Mouse (Mus musculus): ENCODE data around the gene Pik3r5. TPM values are rescaled to one million over a fixed set of nuclear protein-coding genes. Genes with fewer than 3 reads are reported as not detected.

Pik3r5 gene
- total RNA-seq (2017), result 108 TPM in 2 replicates

DNA sequence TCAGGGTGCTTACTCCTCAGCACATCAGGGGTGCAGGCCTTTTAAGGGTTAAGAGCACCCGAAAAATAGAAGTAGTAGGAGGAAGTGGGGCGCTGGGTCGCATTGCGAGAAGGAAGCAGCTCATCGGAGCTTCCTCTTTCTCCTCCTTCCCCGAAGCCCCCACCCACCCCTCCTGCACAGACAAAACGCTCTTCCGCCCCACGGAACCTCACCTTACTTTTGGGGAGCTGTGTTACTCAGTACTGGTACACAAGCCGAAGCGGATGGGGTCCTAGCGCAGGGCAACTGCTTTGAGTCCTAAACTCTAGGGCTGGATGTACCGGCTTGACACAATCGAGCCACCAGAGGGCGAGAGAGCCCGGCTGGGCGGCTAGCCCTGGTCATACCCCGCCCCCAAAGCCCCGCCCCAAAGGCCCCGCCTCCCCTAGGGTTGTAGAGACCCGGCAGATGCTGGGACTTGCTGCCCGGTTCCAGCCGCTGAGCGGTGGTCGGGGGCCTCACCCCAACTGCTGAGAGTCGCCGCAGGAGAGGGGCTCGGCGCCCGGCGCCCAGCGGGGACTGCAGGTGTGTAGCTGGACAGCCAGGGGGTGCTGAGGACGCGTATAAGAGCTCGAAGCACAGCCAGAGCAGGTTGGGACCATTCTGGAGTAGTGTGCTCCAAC, at the start of gene Pik3r5:
Pik3r5 (plus strand) TSS at position 423 of the 662 bp plus-strand sequence.
- peak; percentile 85 for ATAC-seq (ENCODE audit: extremely low read depth, insufficient number of reproducible peaks, low FRiP score, poor library complexity, severe bottlenecking)

- no peak for ATAC-seq (ENCODE audit: extremely low read depth, insufficient number of reproducible peaks, low FRiP score, poor library complexity, severe bottlenecking)
Measured at GRCm38 (mm10) chr11:68383519-68383918, 48.4 kb upstream of the Pik3r5 start.

- ATAC-seq (ENCODE audit: extremely low read depth, insufficient number of reproducible peaks, low FRiP score, poor library complexity, severe bottlenecking), result no peak
Measured at GRCm38 (mm10) chr11:68384131-68384530, 47.8 kb upstream of the Pik3r5 start.

DNA sequence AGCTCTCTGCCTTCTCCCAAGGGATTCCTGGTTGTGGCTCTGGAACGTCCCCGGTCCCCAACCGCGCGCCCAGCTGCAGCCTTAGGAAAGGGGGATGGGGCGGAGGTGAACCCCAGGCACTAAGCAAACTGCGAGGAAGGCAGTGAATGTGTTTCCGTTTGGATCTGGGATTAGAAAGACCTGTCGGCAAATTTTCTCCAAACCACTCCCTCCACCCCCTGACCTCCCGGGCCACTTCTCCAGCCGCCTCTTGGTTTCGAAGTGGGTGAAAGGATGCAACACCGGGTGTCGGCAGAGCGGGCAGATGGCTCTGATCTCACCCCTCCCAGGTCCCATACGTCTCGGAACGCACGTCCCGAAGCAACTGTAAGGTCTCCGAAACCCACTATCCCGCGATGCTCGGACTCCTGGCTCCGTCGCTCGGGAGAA, 47.3 kb upstream of the Pik3r5 start:
- ATAC-seq (ENCODE audit: extremely low read depth, insufficient number of reproducible peaks, low FRiP score, poor library complexity, severe bottlenecking), result no peak

GRCm38 (mm10) chr11:68385021-68385821, 46.7 kb upstream of the Pik3r5 start:
- ATAC-seq (ENCODE audit: extremely low read depth, insufficient number of reproducible peaks, low FRiP score, poor library complexity, severe bottlenecking), result no peak

GRCm38 (mm10) chr11:68385921-68386588, 45.9 kb upstream of the Pik3r5 start:
- ATAC-seq (ENCODE audit: extremely low read depth, insufficient number of reproducible peaks, low FRiP score, poor library complexity, severe bottlenecking), result no peak

DNA sequence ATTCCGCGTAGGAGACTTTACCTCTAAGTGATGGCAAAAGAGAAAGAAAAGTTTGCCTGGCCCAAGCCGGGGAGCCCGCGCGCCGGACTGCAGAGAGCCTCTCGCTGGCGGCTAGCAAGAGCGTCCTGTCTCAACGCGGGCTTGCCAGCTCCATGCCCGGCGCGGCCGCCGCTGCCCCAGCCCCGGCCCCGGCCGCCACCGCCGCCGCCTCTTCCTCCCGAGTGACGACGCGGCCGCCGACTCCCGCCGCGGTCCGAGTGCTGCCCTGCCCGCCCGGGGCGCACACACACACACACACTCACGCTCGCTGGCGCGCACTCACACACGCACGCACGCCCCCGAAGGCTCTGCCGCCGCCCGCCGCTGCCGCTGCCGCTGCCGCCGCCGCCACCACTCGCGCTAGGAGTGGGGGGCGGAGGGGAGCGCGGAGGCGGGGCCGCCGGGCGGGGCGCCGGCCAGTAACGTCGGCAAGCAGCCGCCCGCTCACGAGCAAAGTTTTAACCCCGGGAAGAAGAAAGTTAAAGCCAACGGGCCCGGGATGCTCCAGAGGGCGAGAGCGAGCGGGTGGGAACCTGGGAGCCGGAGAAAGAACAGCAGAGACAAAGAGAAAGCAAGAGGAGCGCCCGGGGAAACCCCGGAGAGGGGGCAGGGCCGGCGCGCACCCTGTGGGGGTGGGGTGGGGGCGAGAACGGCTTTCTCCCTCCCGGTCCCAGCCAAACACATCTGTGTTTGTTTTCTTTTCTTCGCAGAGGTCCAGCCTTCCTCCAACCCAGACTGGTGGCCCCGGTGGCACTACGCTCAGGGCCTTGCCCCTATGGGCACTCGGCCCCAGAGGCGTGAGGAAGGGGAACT, 45.1 kb upstream of the Pik3r5 start:
- no peak for ATAC-seq (ENCODE audit: extremely low read depth, insufficient number of reproducible peaks, low FRiP score, poor library complexity, severe bottlenecking)

DNA sequence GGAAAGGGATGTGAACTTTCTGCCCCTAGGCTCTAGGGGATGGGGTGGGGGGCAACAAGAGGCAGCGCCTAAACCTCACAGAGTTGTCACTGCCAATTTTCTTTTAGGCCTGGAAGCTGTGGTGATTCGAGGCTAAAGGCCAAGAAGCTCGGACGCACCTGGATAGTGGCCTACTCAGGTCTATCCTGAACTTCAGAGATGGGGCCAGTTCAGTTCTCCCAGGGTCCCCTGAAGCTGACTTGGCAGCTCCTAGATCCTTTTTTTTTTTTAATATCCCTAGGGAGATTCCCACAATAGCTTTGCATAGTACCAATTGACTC, 44.5 kb upstream of the Pik3r5 start:
- ATAC-seq (ENCODE audit: extremely low read depth, insufficient number of reproducible peaks, low FRiP score, poor library complexity, severe bottlenecking), result no peak

DNA sequence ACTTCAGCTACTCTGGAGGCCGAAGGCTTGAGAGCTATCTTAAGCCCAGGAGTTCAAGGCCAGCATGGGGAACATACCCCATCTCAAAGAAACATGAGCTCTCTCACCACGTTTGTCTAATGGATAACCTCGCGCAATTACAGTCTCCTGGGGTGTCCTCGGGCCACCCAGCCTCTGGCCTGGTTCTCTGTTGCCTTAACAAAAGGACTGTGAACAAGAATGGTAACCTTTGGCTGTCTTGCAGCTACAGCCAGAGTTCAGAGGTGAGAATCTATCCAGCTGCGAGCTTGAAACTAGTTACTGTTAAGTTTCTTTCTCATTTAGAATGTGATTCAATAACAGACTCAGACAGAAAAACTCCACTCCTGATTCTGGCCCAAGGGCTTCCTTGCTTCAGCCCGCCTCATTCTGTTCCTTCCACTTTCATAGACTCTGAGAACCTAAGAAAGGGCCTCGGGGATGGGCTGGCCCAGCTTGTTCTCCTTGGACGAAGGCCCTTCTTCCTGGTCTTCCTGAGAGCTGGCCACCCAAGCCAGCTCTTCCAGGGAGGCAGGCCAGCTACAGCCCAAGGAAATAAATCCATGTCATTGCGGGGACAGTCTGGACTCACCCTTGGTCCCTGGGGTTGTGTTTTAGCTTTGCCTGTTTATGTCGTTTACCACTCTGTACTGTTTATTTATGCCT, 43.8 kb upstream of the Pik3r5 start:
- no peak for ATAC-seq (ENCODE audit: extremely low read depth, insufficient number of reproducible peaks, low FRiP score, poor library complexity, severe bottlenecking)

GRCm38 (mm10) chr11:68388655-68389015, 43.3 kb upstream of the Pik3r5 start:
- ATAC-seq (ENCODE audit: extremely low read depth, insufficient number of reproducible peaks, low FRiP score, poor library complexity, severe bottlenecking), result no peak

- ATAC-seq (ENCODE audit: extremely low read depth, insufficient number of reproducible peaks, low FRiP score, poor library complexity, severe bottlenecking), result no peak
Measured at GRCm38 (mm10) chr11:68389621-68390020, 42.3 kb upstream of the Pik3r5 start.

GRCm38 (mm10) chr11:68390381-68391287, 41.3 kb upstream of the Pik3r5 start:
- no peak for ATAC-seq (ENCODE audit: extremely low read depth, insufficient number of reproducible peaks, low FRiP score, poor library complexity, severe bottlenecking)

DNA sequence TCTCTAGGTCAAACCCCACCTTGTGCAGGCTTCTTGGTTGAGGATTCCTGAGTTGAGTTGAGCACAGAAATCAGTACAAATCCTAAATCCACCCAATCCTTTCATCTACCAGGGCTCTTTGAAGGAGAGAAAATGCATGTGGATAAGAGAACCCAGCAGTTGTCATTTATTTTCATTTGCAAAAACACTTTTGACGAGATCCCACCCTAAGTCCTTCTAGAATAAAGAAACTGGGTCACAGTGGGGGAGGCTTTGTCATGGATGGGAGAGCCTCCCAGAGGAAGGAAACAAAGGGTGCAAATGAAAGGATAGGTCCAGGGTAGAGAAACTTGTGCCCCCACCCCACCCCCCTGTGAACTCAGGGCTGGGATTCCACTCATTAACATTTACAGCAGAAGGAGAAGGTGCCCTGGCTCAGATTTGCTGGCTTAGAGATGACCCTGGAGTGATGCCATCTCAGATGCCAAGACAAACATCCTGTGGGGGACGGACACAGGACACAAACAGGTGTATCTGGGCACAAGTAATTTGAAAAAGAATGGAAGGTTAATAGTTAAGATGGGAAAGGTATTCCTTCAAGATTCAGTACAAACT, 37.9 kb upstream of the Pik3r5 start:
- no peak for ATAC-seq (ENCODE audit: extremely low read depth, insufficient number of reproducible peaks, low FRiP score, poor library complexity, severe bottlenecking)

DNA sequence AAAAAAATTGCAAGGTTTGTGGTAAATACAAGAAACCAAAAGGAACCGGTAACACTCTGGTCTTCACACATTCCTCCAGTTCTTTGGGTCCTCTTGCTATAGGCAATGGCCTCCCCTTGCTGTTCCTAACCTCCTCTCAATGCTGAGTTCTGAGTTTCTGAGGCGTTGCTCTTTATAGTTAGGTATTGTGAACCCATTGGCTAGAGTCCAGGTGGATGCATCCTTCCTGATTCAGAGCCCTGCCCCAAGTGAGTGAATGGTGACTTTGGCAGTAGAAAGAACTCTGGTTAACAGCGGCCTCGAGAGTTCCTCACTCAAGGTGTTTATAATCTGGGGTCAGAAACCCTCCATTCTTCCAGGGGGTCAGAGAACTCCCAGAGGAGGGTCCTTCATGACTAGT, 37.2 kb upstream of the Pik3r5 start:
- ATAC-seq (ENCODE audit: extremely low read depth, insufficient number of reproducible peaks, low FRiP score, poor library complexity, severe bottlenecking), result no peak

- no peak for ATAC-seq (ENCODE audit: extremely low read depth, insufficient number of reproducible peaks, low FRiP score, poor library complexity, severe bottlenecking)
Measured at GRCm38 (mm10) chr11:68395546-68395945, 36.4 kb upstream of the Pik3r5 start.

DNA sequence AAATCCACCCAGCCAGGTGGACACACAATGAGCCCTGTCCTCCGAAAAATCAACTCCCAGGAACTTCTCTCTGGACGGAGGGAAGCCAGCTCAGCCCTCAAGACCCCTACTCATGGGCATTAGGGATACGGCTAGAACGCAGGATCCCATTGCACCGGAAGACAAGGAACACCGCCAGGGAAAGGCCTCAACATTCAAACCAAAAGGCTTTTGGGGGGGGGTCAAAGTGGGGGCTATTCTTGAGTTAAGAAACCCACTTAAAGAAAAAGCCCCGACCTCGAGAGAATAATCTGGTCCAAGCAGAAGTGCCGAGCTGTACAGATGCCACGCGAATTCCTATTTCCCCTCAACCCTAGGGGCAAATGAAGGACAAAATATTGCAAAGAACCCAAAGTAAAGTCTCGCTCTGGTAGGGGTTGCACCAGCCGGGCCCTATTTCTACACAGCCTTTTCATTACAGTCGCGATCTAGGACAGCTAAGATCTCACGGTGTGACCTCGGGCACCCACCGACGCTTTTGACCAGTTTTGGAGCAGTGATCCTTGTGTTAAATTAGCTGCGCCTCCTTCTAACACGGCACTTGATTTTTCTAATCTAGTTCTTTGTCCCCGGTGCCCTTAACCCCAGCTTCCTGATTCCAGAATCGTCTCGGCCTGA, 32.9 kb upstream of the Pik3r5 start:
- no peak for ATAC-seq (ENCODE audit: extremely low read depth, insufficient number of reproducible peaks, low FRiP score, poor library complexity, severe bottlenecking)

- ATAC-seq (ENCODE audit: extremely low read depth, insufficient number of reproducible peaks, low FRiP score, poor library complexity, severe bottlenecking), result no peak
Measured at GRCm38 (mm10) chr11:68399548-68400020, 32.3 kb upstream of the Pik3r5 start.

Measured in neutrophil, adult 5-6 weeks (primary cell).